Mouse (Mus musculus) monocyte, adult 59 days (primary cell): Measurements from ENCODE around the gene Glb1l2. TPM values are rescaled to one million over a fixed set of nuclear protein-coding genes. Genes with fewer than 3 reads are reported as not detected.

Source experiments
- total RNA-seq, 2 experiments: library from RNA; stranded (reverse); gene quantifications; one replicate each; pipeline ENCODE4 v1.2.4; 2023

Gene Glb1l2
- not detected for total RNA-seq

GRCm38 (mm10) chr9:26805935-26806666, at the start of gene Glb1l2:
TSS of gene Glb1l2 (minus strand) at chr9:26806468.

DNA sequence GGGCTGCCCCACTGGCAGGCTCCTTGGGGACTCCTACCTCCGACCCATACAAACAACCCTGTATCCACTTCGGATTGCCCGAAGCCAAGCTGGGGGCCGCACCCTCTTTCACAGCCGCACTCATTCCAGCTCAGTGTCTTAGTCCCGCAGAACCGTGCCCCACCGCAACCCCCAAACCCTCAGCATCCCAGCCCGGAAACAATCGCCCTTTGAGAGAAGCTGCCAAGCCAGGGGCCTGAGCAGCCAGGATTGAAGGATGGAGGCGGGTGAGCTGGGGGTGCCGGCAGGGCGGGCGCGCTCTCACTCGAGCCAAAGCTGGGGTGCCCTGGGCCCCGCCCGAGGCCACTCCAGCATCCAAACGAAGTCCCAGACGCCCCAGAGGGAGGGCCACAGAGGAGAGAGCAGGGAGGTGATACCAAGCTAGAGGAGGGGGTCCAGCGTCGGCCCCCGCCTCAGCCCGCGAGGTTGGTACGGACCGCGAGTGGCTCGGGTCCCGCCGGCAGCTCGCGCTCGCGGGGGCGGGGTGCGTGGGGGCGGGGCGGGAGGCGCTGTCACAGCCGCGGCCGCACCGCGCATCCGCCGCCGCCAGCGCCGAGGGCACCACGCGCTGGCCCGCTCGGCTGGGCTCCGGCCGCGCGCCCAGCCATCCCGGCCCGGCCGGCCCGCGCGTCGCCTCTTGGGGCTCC, 72.9 kb downstream of the Glb1l2 start, which contains the start of gene B3gat1:
TSS of gene B3gat1 (plus strand) at position 523 of the 686 bp plus-strand sequence.

Other genes starting within 250 kb of the Glb1l2 start
- not detected for gene B3gat1, start 72.7 kb downstream of the Glb1l2 start, total RNA-seq
- not detected for gene Glb1l3, start 54.4 kb upstream of the Glb1l2 start, total RNA-seq
- gene Gm1110, start 116.6 kb upstream of the Glb1l2 start, total RNA-seq = not detected
- 10 to 100 TPM; 23.5 to 28.5 TPM for gene Acad8, start 193.1 kb upstream of the Glb1l2 start, total RNA-seq
- 10 to 100 TPM; 13.4 to 15.6 TPM for gene Thyn1, start 193.2 kb upstream of the Glb1l2 start, total RNA-seq
- 10 to 100 TPM; 32.4 to 37.7 TPM for gene Vps26b, start 223.6 kb upstream of the Glb1l2 start, total RNA-seq
- 10 to 100 TPM; 19.1 to 21.5 TPM for gene Ncapd3, start 223.7 kb upstream of the Glb1l2 start, total RNA-seq